Mouse (Mus musculus): Measurements from ENCODE around the gene Gm2007.
"Not testable (repeated sequence)": the region's sequence is repeated elsewhere in the genome, so short reads cannot be mapped to it uniquely, and the experiment has no call there.

The Gm2007 gene

DNA sequence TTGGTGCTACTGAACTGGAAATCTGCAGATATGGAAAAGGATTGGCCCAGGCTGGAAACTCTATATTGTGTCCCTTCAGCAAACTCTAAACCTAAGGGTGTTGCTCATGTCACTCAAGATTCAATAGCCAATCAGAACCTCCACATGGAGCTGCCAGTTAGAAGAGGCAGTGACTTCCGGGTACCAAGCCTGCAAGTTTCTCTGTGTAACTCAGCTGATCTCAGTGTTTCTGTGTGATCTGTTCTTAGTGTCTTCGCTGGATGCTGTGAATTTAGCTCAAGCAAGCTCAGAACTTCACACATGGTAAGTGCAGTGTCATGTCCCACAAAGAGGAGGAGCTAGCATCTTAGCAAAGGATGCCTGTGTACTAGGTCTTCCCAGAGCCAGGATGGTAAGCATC, at the start of gene Gm2007:
Gm2007 (plus strand) TSS at position 301 of the 400 bp plus-strand sequence.
- not testable (repeated sequence) for DNase-seq (ENCODE audit: low read depth, low spot score)

DNA sequence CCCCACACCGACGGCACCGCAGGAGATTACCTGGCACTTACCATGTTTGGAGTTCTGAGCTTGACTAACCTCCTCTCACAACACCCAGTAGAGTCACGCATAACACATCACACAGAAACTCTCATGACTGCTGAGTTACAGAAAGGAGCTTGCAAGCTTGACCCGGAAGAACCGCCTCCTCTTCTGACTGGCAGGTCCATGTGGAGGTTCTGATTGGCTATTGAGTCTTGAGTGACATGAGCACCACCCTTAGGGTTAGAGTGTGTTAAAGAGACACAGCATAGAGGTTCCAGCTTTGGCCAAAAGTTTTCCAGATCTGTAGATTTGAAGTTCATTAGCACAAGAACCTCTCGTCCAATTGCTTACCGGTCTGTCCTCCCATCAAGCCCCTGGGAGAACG, 37.8 kb upstream of the Gm2007 start, which contains the start of gene Zfp969:
Zfp969 (minus strand) TSS at position 101 of the 400 bp plus-strand sequence.
- DNase-seq (ENCODE audit: low read depth, low spot score), result not testable (repeated sequence)

DNA sequence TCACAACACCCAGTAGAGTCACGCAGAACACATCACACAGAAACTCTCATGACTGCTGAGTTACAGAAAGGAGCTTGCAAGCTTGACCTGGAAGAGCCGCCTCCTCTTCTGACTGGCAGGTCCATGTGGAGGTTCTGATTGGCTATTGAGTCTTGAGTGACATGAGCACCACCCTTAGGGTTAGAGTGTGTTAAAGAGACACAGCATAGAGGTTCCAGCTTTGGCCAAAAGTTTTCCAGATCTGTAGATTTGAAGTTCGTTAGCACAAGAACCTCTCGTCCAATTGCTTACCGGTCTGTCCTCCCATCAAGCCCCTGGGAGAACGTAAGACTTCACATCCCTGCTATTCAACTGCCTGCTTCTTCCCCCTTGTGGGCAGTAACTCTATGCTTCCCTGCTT, 59.7 kb downstream of the Gm2007 start, which contains the start of gene Gm14288:
Gm14288 (minus strand) TSS at position 101 of the 400 bp plus-strand sequence.
- not testable (repeated sequence) for DNase-seq (ENCODE audit: low read depth, low spot score)
